Mouse (Mus musculus) CH12.LX (cell line): ENCODE results near the gene Pdzd9. TPM values are rescaled to one million over a fixed set of nuclear protein-coding genes. Genes with fewer than 3 reads are reported as not detected.

Source experiments
- DNase-seq: peaks from one replicate; pipeline ENCODE4 v3.0.0-alpha.2; 2013; ENCODE audit errors: extremely low read depth
- H3K27ac ChIP-seq: 2 replicates; pipeline ENCODE4 v1.5.1; 2012; ENCODE audit warnings: low read depth, mild to moderate bottlenecking, control low read depth, moderate library complexity; ENCODE audit not compliant: insufficient read depth
- H3K27me3 ChIP-seq: replicated peaks from 2 replicates; pipeline ENCODE3; 2012; ENCODE audit warnings: inconsistent platforms
- H3K36me3 ChIP-seq, 2 experiments: replicated peaks in 1 of 2; 2 replicates each; pipeline versions ENCODE3 to v1.6.1; 2012; ENCODE audit warnings: inconsistent platforms in 1 of 2, low read length in 1 of 2, mild to moderate bottlenecking in 1 of 2, mixed read lengths in 1 of 2, moderate library complexity in 1 of 2; ENCODE audit not compliant: control insufficient read depth in 1 of 2, insufficient read depth in 1 of 2
- H3K4me1 ChIP-seq, 2 experiments: 2 replicates each; pipeline ENCODE4 v1.6.1; 2012; ENCODE audit warnings: inconsistent platforms in 1 of 2, moderate library complexity in 1 of 2; ENCODE audit not compliant: insufficient read depth in 2 of 2, control insufficient read depth in 1 of 2
- H3K4me2 ChIP-seq: 2 replicates; pipeline ENCODE4 v1.6.1; 2012; ENCODE audit warnings: low read depth, mild to moderate bottlenecking, control low read depth; ENCODE audit not compliant: poor library complexity, insufficient read depth, severe bottlenecking
- H3K4me3 ChIP-seq, 3 experiments: fragments of 150-350 bp in 1 of 3; sonication (generic) in 1 of 3; replicated peaks in 1 of 3; 2 replicates each; pipeline versions ENCODE3 to v1.5.1; 2011 to 2012; ENCODE audit warnings: low read depth in 2 of 3, low read length in 2 of 3, mild to moderate bottlenecking in 2 of 3, moderate library complexity in 2 of 3, control low read depth in 1 of 3, improper control_type of control experiment in 1 of 3, inconsistent platforms in 1 of 3, mixed read lengths in 1 of 3; ENCODE audit not compliant: poor library complexity in 1 of 3
- H3K79me2 ChIP-seq: replicated peaks from 2 replicates; pipeline ENCODE4 v1.6.1; 2012; ENCODE audit warnings: mild to moderate bottlenecking, moderate library complexity; ENCODE audit not compliant: control insufficient read depth, poor library complexity, insufficient read depth, severe bottlenecking; ENCODE audit errors: extremely low read depth
- H3K9ac ChIP-seq: 2 replicates; pipeline ENCODE4 v1.6.1; 2012; ENCODE audit warnings: low read depth, mild to moderate bottlenecking, control low read depth, moderate library complexity; ENCODE audit not compliant: insufficient read depth
- H3K9me3 ChIP-seq: replicated peaks from 2 replicates; pipeline ENCODE3; 2012; ENCODE audit warnings: low read length, inconsistent platforms, mixed read lengths
- CHD1 ChIP-seq: IDR thresholded peaks from 2 replicates; pipeline ENCODE4 v1.6.1; 2012; ENCODE audit warnings: low read depth, low read length, improper control_type of control experiment, inconsistent platforms
- E2F4 ChIP-seq: IDR thresholded peaks from 2 replicates; pipeline ENCODE4 v1.6.1; 2011; ENCODE audit warnings: low read depth, low read length, improper control_type of control experiment; ENCODE audit not compliant: insufficient replicate concordance
- ETS1 ChIP-seq: conservative IDR thresholded peaks from 2 replicates; pipeline ENCODE4 v1.6.1; 2012; ENCODE audit warnings: low read depth, mild to moderate bottlenecking, inconsistent platforms, low read length, improper control_type of control experiment, moderate library complexity
- GABPA ChIP-seq: IDR thresholded peaks from 2 replicates; pipeline ENCODE4 v1.6.1; 2012; ENCODE audit warnings: low read depth, low read length, improper control_type of control experiment, inconsistent platforms; ENCODE audit not compliant: insufficient replicate concordance
- HCFC1 ChIP-seq: IDR thresholded peaks from 2 replicates; pipeline ENCODE4 v1.6.1; 2012; ENCODE audit warnings: low read depth, mild to moderate bottlenecking, inconsistent platforms, low read length, improper control_type of control experiment
- KAT2A ChIP-seq: IDR thresholded peaks from 2 replicates; pipeline ENCODE4 v1.6.1; 2012; ENCODE audit warnings: low read length, improper control_type of control experiment, inconsistent platforms; ENCODE audit not compliant: insufficient replicate concordance
- MAFK ChIP-seq: IDR thresholded peaks from 2 replicates; pipeline ENCODE4 v1.6.1; 2011; ENCODE audit warnings: low read length, improper control_type of control experiment; ENCODE audit not compliant: insufficient replicate concordance
- MAX ChIP-seq: IDR thresholded peaks from 2 replicates; pipeline ENCODE4 v1.6.1; 2011; ENCODE audit warnings: low read length, improper control_type of control experiment
- MEF2A ChIP-seq: IDR thresholded peaks from 2 replicates; pipeline ENCODE4 v1.6.1; 2014; ENCODE audit warnings: low read depth, mild to moderate bottlenecking, inconsistent platforms, low read length, improper control_type of control experiment, borderline replicate concordance
- MXI1 ChIP-seq: IDR thresholded peaks from 2 replicates; pipeline ENCODE4 v1.6.1; 2011; ENCODE audit warnings: mild to moderate bottlenecking, low read depth, low read length, improper control_type of control experiment
- NRF1 ChIP-seq: IDR thresholded peaks from 2 replicates; pipeline ENCODE4 v1.6.1; 2014; ENCODE audit warnings: low read depth, mild to moderate bottlenecking, inconsistent platforms, low read length, improper control_type of control experiment, moderate library complexity
- PAX5 ChIP-seq: IDR thresholded peaks from 2 replicates; pipeline ENCODE4 v1.6.1; 2012; ENCODE audit warnings: low read length, inconsistent platforms, mixed read lengths
- RCOR1 ChIP-seq: conservative IDR thresholded peaks from 2 replicates; pipeline ENCODE4 v1.6.1; 2012; ENCODE audit warnings: low read depth, mild to moderate bottlenecking, inconsistent platforms, low read length, improper control_type of control experiment
- SIN3A ChIP-seq: IDR thresholded peaks from 2 replicates; pipeline ENCODE4 v1.6.1; 2012; ENCODE audit warnings: low read length, improper control_type of control experiment, inconsistent platforms
- TBP ChIP-seq: conservative IDR thresholded peaks from 2 replicates; pipeline ENCODE4 v1.6.1; 2011; ENCODE audit warnings: low read depth, low read length, improper control_type of control experiment
- TCF12 ChIP-seq: IDR thresholded peaks from 2 replicates; pipeline ENCODE4 v1.6.1; 2014; ENCODE audit warnings: low read depth, mild to moderate bottlenecking, inconsistent platforms, low read length, improper control_type of control experiment
- UBTF ChIP-seq: IDR thresholded peaks from 2 replicates; pipeline ENCODE4 v1.6.1; 2012; ENCODE audit warnings: low read depth, mild to moderate bottlenecking, inconsistent platforms, low read length, improper control_type of control experiment, moderate library complexity
- ZC3H11A ChIP-seq: IDR thresholded peaks from 2 replicates; pipeline ENCODE4 v1.6.1; 2012; ENCODE audit warnings: low read depth, mild to moderate bottlenecking, inconsistent platforms, low read length, improper control_type of control experiment
- ZKSCAN1 ChIP-seq: IDR thresholded peaks from 2 replicates; pipeline ENCODE4 v1.6.1; 2012; ENCODE audit warnings: low read depth, inconsistent platforms, low read length, improper control_type of control experiment, borderline replicate concordance
- ZMIZ1 ChIP-seq: IDR thresholded peaks from 2 replicates; pipeline ENCODE4 v1.6.1; 2012; ENCODE audit warnings: low read depth, mild to moderate bottlenecking, inconsistent platforms, low read length, improper control_type of control experiment
- dilution Hi-C: fragments of 300-500 bp; cut with MboI; formaldehyde crosslinking; loops from 2 replicates; pipeline ENCODE4 v1.14.3; 2020; ENCODE audit warnings: low sequenced_read_pairs; ENCODE audit not compliant: extremely low pct_unique_long_range_greater_than_20kb, extremely low pct_ligation_motif_present
- in situ Hi-C: fragments of 300-500 bp; cut with MboI; formaldehyde crosslinking; loops from 3 replicates; pipeline ENCODE4 v1.14.3; 2019; ENCODE audit warnings: low sequenced_read_pairs, low pct_ligation_motif_present, low pct_unique_long_range_greater_than_20kb, mixed read lengths
- polyA plus RNA-seq: library from polyadenylated mRNA; unstranded; fragments of >175 nt; gene quantifications from 2 replicates; pipeline ENCODE4 v1.2.1, GENCODE M21; 2012; ENCODE audit warnings: low read depth; ENCODE audit not compliant: insufficient read length
- total RNA-seq, 2 experiments: library from RNA; depleted of rRNA; stranded (reverse); fragments of 300-350 nt in 1 of 2; fragments of >200 nt in 1 of 2; gene quantifications; 2 replicates each; pipeline ENCODE4 v1.2.3; 2012 to 2014

Pdzd9 gene
- total and polyA plus RNA-seq, 3 experiments = 0.39 to 0.51 TPM; not detected in 1

DNA sequence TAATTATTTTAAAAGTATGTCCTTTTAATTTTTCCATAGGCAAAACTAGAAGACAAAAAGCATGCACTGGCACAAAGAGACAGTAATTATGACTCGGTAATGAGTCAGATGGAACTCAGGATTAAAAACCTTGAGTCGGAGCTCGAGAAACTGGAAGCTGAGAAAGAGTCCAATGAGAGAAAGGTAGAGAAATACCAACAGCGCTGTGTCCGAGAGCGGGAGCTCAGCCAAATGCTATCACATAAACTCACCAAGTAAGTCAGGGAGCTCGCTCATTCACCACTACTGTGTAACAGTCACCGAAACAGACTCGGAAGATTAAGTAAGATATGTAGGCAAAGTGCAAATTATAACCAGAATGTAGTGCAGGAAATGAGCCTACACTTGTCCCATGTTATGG is 49.3 kb downstream of the Pdzd9 start:
- H3K4me3 ChIP-seq = no peak overlapping the region
- DNase-seq = no peak
- in situ Hi-C loops (no loop called here), dilution Hi-C loops (no loop called here)
- peaks cover 2% of the 10 kb centered on the region for H3K27me3 ChIP-seq
- H3K9me3 ChIP-seq = no peaks in the 10 kb centered on the region
- no peak overlapping the region for H3K27ac ChIP-seq
- H3K79me2 ChIP-seq = no peaks in the 10 kb centered on the region
- no peak overlapping the region for H3K9ac ChIP-seq
- H3K4me2 ChIP-seq = no peak overlapping the region
- no peaks in the 10 kb centered on the region for H3K4me1 ChIP-seq
- no peaks in the 10 kb centered on the region for H3K36me3 ChIP-seq
- no peak for TF ChIP-seq MAFK
- no peak for TF ChIP-seq UBTF
- TF ChIP-seq SIN3A = no peak
- no peak for TF ChIP-seq ZMIZ1
- no peak for TF ChIP-seq ZC3H11A
- no peak for TF ChIP-seq TBP
- TF ChIP-seq KAT2A = no peak
- TF ChIP-seq TCF12 = no peak
- no peak for TF ChIP-seq MAX
- TF ChIP-seq RCOR1 = no peak
- no peak for TF ChIP-seq NRF1
- no peak for TF ChIP-seq E2F4
- no peak for TF ChIP-seq CHD1
- no peak for TF ChIP-seq PAX5
- no peak for TF ChIP-seq MEF2A
- no peak for TF ChIP-seq ZKSCAN1
- no peak for TF ChIP-seq ETS1

DNA sequence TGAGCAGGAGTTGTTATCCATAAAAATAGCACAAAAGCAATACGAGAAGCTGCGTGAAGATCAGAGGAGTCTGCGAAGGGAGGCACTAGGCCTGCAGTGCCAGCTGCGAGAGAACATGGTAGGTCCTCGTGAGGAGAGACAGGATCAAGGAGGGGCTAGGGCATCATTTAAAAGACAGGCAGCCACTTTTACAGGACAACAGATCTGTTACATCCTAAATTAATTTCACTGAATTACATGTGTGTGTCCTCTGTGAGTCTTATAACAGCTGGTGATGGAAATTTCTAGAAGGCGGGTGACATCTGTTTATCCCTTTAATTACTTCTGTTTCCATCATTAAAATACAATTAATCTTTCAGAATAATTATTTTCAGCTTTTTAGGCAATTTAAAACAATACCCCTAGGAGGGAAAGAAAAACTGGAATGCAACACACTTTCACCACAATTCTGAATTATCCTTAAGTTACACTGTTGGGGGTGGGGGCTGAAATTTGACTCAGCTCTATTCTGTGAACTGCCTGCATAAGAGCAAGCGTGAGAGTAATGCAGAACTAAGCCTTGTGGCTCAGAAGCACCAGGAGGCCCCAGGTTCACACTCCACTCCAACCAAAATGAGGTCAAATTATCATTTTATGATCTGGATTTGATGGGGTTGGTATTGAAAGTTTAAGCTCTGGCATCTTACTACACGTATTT is 49.9 kb downstream of the Pdzd9 start:
- Histone ChIP-seq H3K36me3 (no peaks in the 10 kb centered on the region), H3K27me3 (peaks cover 2% of the 10 kb centered on the region), H3K4me2 (no peak overlapping the region), H3K9ac (no peak overlapping the region), H3K4me1 (no peaks in the 10 kb centered on the region), H3K79me2 (no peaks in the 10 kb centered on the region), H3K9me3 (no peaks in the 10 kb centered on the region), H3K27ac (no peak overlapping the region), H3K4me3 (no peak overlapping the region)
- no peak for DNase-seq
- in situ Hi-C loops = no loop called here
- dilution Hi-C loops = no loop called here
- TF ChIP-seq ZC3H11A = no peak
- TF ChIP-seq TCF12 = no peak
- TF ChIP-seq ETS1 = no peak
- TF ChIP-seq HCFC1 = no peak
- no peak for TF ChIP-seq GABPA
- no peak for TF ChIP-seq NRF1
- no peak for TF ChIP-seq MAFK
- no peak for TF ChIP-seq MXI1

Other genes starting within 250 kb of the Pdzd9 start
- gene Uqcrc2, start 35.2 kb downstream of the Pdzd9 start, total RNA-seq (2012; rRNA removed) = 155 and 158 TPM in 2 replicates
- 318 and 341 TPM in 2 replicates for gene Uqcrc2, start 35.2 kb downstream of the Pdzd9 start, total RNA-seq (2014; rRNA removed)
- 237 TPM in 2 replicates for gene Uqcrc2, start 35.2 kb downstream of the Pdzd9 start, polyA plus RNA-seq
- 14.0 and 15.9 TPM in 2 replicates for gene Mosmo, start 7.3 kb upstream of the Pdzd9 start, total RNA-seq (2012; rRNA removed)
- 19.0 and 21.8 TPM in 2 replicates for gene Mosmo, start 7.3 kb upstream of the Pdzd9 start, total RNA-seq (2014; rRNA removed)
- 10.4 and 10.9 TPM in 2 replicates for gene Mosmo, start 7.3 kb upstream of the Pdzd9 start, polyA plus RNA-seq
- gene Vwa3a, start 69.0 kb upstream of the Pdzd9 start, total RNA-seq (2012; rRNA removed) = not detected in 2 replicates
- gene Vwa3a, start 69.0 kb upstream of the Pdzd9 start, total RNA-seq (2014; rRNA removed) = not detected in 2 replicates
- not detected in 2 replicates for gene Vwa3a, start 69.0 kb upstream of the Pdzd9 start, polyA plus RNA-seq
- gene Gm5737, start 142.0 kb upstream of the Pdzd9 start, total RNA-seq (2012; rRNA removed) = not detected in 2 replicates
- gene Gm5737, start 142.0 kb upstream of the Pdzd9 start, total RNA-seq (2014; rRNA removed) = not detected in 2 replicates
- gene Gm5737, start 142.0 kb upstream of the Pdzd9 start, polyA plus RNA-seq = not detected in 2 replicates
- 8.0 and 13.9 TPM in 2 replicates for gene Eef2k, start 172.5 kb upstream of the Pdzd9 start, total RNA-seq (2012; rRNA removed)
- 5.0 and 5.5 TPM in 2 replicates for gene Eef2k, start 172.5 kb upstream of the Pdzd9 start, total RNA-seq (2014; rRNA removed)
- gene Eef2k, start 172.5 kb upstream of the Pdzd9 start, polyA plus RNA-seq = 13.7 and 15.5 TPM in 2 replicates
- gene Polr3e, start 247.4 kb upstream of the Pdzd9 start, total RNA-seq (2012; rRNA removed) = 33.6 and 33.7 TPM in 2 replicates
- gene Polr3e, start 247.4 kb upstream of the Pdzd9 start, total RNA-seq (2014; rRNA removed) = 22.3 and 25.3 TPM in 2 replicates
- gene Polr3e, start 247.4 kb upstream of the Pdzd9 start, polyA plus RNA-seq = 38.1 and 38.2 TPM in 2 replicates